Mouse (Mus musculus) erythroblast, embryonic 14.5 days (primary cell): ENCODE measurements around the gene BC004004.

Source experiments
- GATA1 ChIP-seq: IDR thresholded peaks from 2 replicates; pipeline ENCODE4 v1.6.1; 2012; ENCODE audit warnings: low read length, inconsistent platforms, mixed read lengths
- TAL1 ChIP-seq: IDR thresholded peaks from 3 replicates; pipeline ENCODE4 v1.6.1; 2012; ENCODE audit warnings: low read length, inconsistent platforms, mixed read lengths

GRCm38 (mm10) chr17:29261603-29262258 lies 6.9 kb upstream of the BC004004 start:
- TF ChIP-seq GATA1, result no peak
- TF ChIP-seq TAL1, result no peak
